Comparison of ENCODE assay signal across 17 mouse cellular contexts in genomic region chr7:118079097-118079496, GRCm38 (mm10). TPM values are rescaled to one million over a fixed set of nuclear protein-coding genes. Genes with fewer than 3 reads are reported as not detected.
DNase-seq lines count a peak whose midpoint lies in the region; ATAC-seq and TF ChIP-seq lines count a peak whose summit lies in the region.
"Had no signal": no experiment of that assay in that cellular context is flagged by ENCODE, and none has a peak within 500 bp of the region (broad histone marks: within the 10 kb centered on the region; RNA-seq: fewer than 3 reads in every experiment).

No protein-coding gene starts in this region.

- no peak overlapping the region for H3K27ac ChIP-seq in midbrain, embryonic 11.5 days (ENCODE audit: low read depth, low read length)
- H3K27ac ChIP-seq in midbrain, embryonic 16.5 days (ENCODE audit: low read length): no peak overlapping the region
- H3K27ac ChIP-seq in ES-E14 (ENCODE audit: insufficient read depth, low read depth, low read length, poor library complexity, severe bottlenecking): no peak overlapping the region
- H3K27ac ChIP-seq: forebrain, embryonic 10.5 days; hindbrain, embryonic 14.5 days; kidney, embryonic 15.5 days had no signal

- in situ Hi-C loops in ES-E14 (cut with MboI; ENCODE audit: low sequenced_read_pairs in 2 of 2, unreplicated experiment in 2 of 2): no loop called here

- no peaks in the 10 kb centered on the region for H3K27me3 ChIP-seq in midbrain, embryonic 11.5 days (ENCODE audit: control insufficient read depth, insufficient read depth, low read length)
- no peaks in the 10 kb centered on the region for H3K27me3 ChIP-seq in midbrain, embryonic 16.5 days (ENCODE audit: control insufficient read depth, insufficient read depth, low read depth, low read length)
- H3K27me3 ChIP-seq: kidney, embryonic 15.5 days had no signal

- no peak overlapping the region for H3K4me2 ChIP-seq in midbrain, embryonic 11.5 days
- H3K4me2 ChIP-seq in midbrain, embryonic 16.5 days (ENCODE audit: low read length): no peak overlapping the region
- H3K4me2 ChIP-seq: hindbrain, embryonic 14.5 days; kidney, embryonic 15.5 days had no signal

- peak; percentile 86 for DNase-seq in heart, adult 11 months
- DNase-seq in heart, postnatal 10 days: no peak
- DNase-seq in midbrain, embryonic 11.5 days (ENCODE audit: low spot score, missing footprints): peak; percentile 41
- peak; percentile 13 for DNase-seq in ES-E14 (ENCODE audit: low read depth, low spot score)
- no peak for DNase-seq in gastrocnemius, adult 8-10 months (ENCODE audit: low spot score in 2 of 2)
- no peak for DNase-seq in gastrocnemius, adult 18-20 months (ENCODE audit: low spot score)
- DNase-seq: cerebellum, adult 9-11 months; gastrocnemius, postnatal 25 days; layer of hippocampus, adult 9-11 months; lung, adult 2 months; spleen, adult 18-20 months had no signal

- intact Hi-C loops in heart, postnatal 10 days (cut with DNase I): no loop called here

- H3K4me3 ChIP-seq in midbrain, embryonic 11.5 days (ENCODE audit: low read depth, low read length): no peak overlapping the region
- no peak overlapping the region for H3K4me3 ChIP-seq in midbrain, embryonic 16.5 days (ENCODE audit: low read depth, low read length)
- no peak overlapping the region for H3K4me3 ChIP-seq in ES-E14 (ENCODE audit: insufficient read depth in 1 of 2, low read depth in 1 of 2, low read length in 2 of 2, poor library complexity in 1 of 2, severe bottlenecking in 1 of 2)
- H3K4me3 ChIP-seq: forebrain, embryonic 10.5 days; kidney, embryonic 15.5 days had no signal

- ATAC-seq in midbrain, embryonic 11.5 days (ENCODE audit: low FRiP score): no peak
- ATAC-seq in midbrain, embryonic 16.5 days: no peak
- peak; percentile 37 for ATAC-seq in granulocyte monocyte progenitor cell, adult 5-6 weeks (replicated peaks; ENCODE audit: poor library complexity, severe bottlenecking)
- ATAC-seq: activated CD4-positive, CD25-positive, alpha-beta regulatory T cell, adult 4 months had no signal

- H3K9ac ChIP-seq in midbrain, embryonic 11.5 days (ENCODE audit: low read length): no peak overlapping the region
- no peak overlapping the region for H3K9ac ChIP-seq in midbrain, embryonic 16.5 days (ENCODE audit: low read depth, low read length)
- no peak overlapping the region for H3K9ac ChIP-seq in ES-E14 (ENCODE audit: insufficient read depth, low read depth, low read length, poor library complexity, severe bottlenecking)
- H3K9ac ChIP-seq: hindbrain, embryonic 14.5 days; kidney, embryonic 15.5 days had no signal

- H3K36me3 ChIP-seq in midbrain, embryonic 11.5 days (ENCODE audit: control insufficient read depth, insufficient read depth, low read length): no peaks in the 10 kb centered on the region
- no peaks in the 10 kb centered on the region for H3K36me3 ChIP-seq in midbrain, embryonic 16.5 days (ENCODE audit: control insufficient read depth, insufficient read depth, low read length)
- H3K36me3 ChIP-seq in ES-E14 (ENCODE audit: control insufficient read depth, insufficient read depth, low read length, poor library complexity, severe bottlenecking): no peaks in the 10 kb centered on the region
- H3K36me3 ChIP-seq: forebrain, embryonic 10.5 days; kidney, embryonic 15.5 days had no signal

- no peaks in the 10 kb centered on the region for H3K9me3 ChIP-seq in midbrain, embryonic 11.5 days (ENCODE audit: control insufficient read depth, low read length)
- H3K9me3 ChIP-seq in midbrain, embryonic 16.5 days (replicated peaks; ENCODE audit: control insufficient read depth, low read length, poor library complexity, severe bottlenecking): no peaks in the 10 kb centered on the region
- no peaks in the 10 kb centered on the region for H3K9me3 ChIP-seq in ES-E14 (ENCODE audit: control insufficient read depth, insufficient read depth, low read depth, low read length)
- H3K9me3 ChIP-seq: forebrain, embryonic 10.5 days; kidney, embryonic 15.5 days had no signal

- 87% methylated on average over 5 of the region's 5 CpGs for WGBS in midbrain, embryonic 11.5 days
- WGBS in midbrain, embryonic 16.5 days: 88% methylated on average over 5 of the region's 5 CpGs

- H3K4me1 ChIP-seq in midbrain, embryonic 11.5 days (ENCODE audit: control insufficient read depth, insufficient read depth, low read length): no peaks in the 10 kb centered on the region
- H3K4me1 ChIP-seq in midbrain, embryonic 16.5 days (ENCODE audit: control insufficient read depth, insufficient read depth, low read length): no peaks in the 10 kb centered on the region
- H3K4me1 ChIP-seq in ES-E14 (ENCODE audit: control insufficient read depth in 2 of 2, insufficient read depth in 2 of 2, low read length in 2 of 2, poor library complexity in 1 of 2): no peaks in the 10 kb centered on the region
- H3K4me1 ChIP-seq: forebrain, embryonic 10.5 days; kidney, embryonic 15.5 days had no signal

TF ChIP-seq in ES-E14, 5 proteins besides CTCF, POLR2A, EP300 and RAD21:
- TF ChIP-seq CHD2 (IDR thresholded peaks at IDR 0.05; ENCODE audit: low read depth, low read length) (no peak), HCFC1 (IDR thresholded peaks at IDR 0.05; ENCODE audit: borderline replicate concordance, insufficient read depth, low read length) (no peak), ZC3H11A (IDR thresholded peaks at IDR 0.05; ENCODE audit: borderline replicate concordance, low read depth, low read length) (no peak), MAFK (IDR thresholded peaks at IDR 0.05; ENCODE audit: insufficient read depth, low read depth, low read length) (no peak), ZNF384 (IDR thresholded peaks at IDR 0.05; ENCODE audit: low read depth, low read length) (no peak)

RNA-seq across cellular contexts. Expression of gene Rps15a, which starts 36.9 kb away (rescaled TPM):
- 100 to 1,000 TPM; 675 to 681 TPM for total RNA-seq in heart, postnatal 10 days (2021)
- 586 and 691 TPM in 2 replicates for polyA plus RNA-seq in midbrain, embryonic 11.5 days (2014; fragmentation: Nextera tagmentation; extraction: Ambion mirVana)
- 325 and 344 TPM in 2 replicates for polyA plus RNA-seq in midbrain, embryonic 16.5 days (2015; fragmentation: Nextera tagmentation; extraction: Ambion mirVana)
- total RNA-seq in ES-E14 (2012; rRNA removed): 1,964 and 2,152 TPM in 2 replicates
- 3,328 and 3,545 TPM in 2 replicates for total RNA-seq in granulocyte monocyte progenitor cell, adult 5-6 weeks (2014; fragmentation: Nextera tagmentation)
- 1,146 and 1,501 TPM in 2 replicates for total RNA-seq in granulocyte monocyte progenitor cell, adult 5-6 weeks (2017)
- total RNA-seq in gastrocnemius, adult 8-10 months (2022): 100 to 1,000 TPM; 380 to 543 (median 432) TPM
- total RNA-seq in gastrocnemius, adult 18-20 months (2021): 100 to 1,000 TPM; 395 to 447 TPM

RNA-seq across cellular contexts. Expression of gene Arl6ip1, which starts 50.4 kb away (rescaled TPM):
- 10 to 100 TPM; 49.7 to 56.8 TPM for total RNA-seq in heart, postnatal 10 days (2021)
- polyA plus RNA-seq in midbrain, embryonic 11.5 days (2014; fragmentation: Nextera tagmentation; extraction: Ambion mirVana): 494 and 501 TPM in 2 replicates
- polyA plus RNA-seq in midbrain, embryonic 16.5 days (2015; fragmentation: Nextera tagmentation; extraction: Ambion mirVana): 556 and 565 TPM in 2 replicates
- 609 and 926 TPM in 2 replicates for total RNA-seq in ES-E14 (2012; rRNA removed)
- total RNA-seq in granulocyte monocyte progenitor cell, adult 5-6 weeks (2014; fragmentation: Nextera tagmentation): 105 and 124 TPM in 2 replicates
- total RNA-seq in granulocyte monocyte progenitor cell, adult 5-6 weeks (2017): 185 and 248 TPM in 2 replicates
- 10 to 100 TPM in 1 of 4 experiments, 1 to 10 TPM in 3; 7.1 to 10.1 (median 8.3) TPM for total RNA-seq in gastrocnemius, adult 8-10 months (2022)
- 1 to 10 TPM; 7.2 to 8.2 TPM for total RNA-seq in gastrocnemius, adult 18-20 months (2021)

Comparison
In these comparisons a context has a peak if more than half of its experiments do, and no peak if none do; other contexts are left out.
1. DNase-seq: peak in heart, adult 11 months (single experiment), midbrain, embryonic 11.5 days (single experiment) and ES-E14 (single experiment); none in heart, postnatal 10 days (0 of 2), gastrocnemius, adult 8-10 months (0 of 2) and gastrocnemius, adult 18-20 months (single experiment).
2. RNA of gene Arl6ip1, which starts 50.4 kb away (total RNA-seq): 609 to 926 TPM in ES-E14, 105 to 248 TPM in granulocyte monocyte progenitor cell, adult 5-6 weeks and 49.7 to 56.8 TPM in heart, postnatal 10 days; 7.1 to 10.1 TPM in gastrocnemius, adult 8-10 months and 7.2 to 8.2 TPM in gastrocnemius, adult 18-20 months; every median in the first group is over 4 times any median in the second.